Mouse (Mus musculus) heart, embryonic 14.5 days (tissue): ENCODE results near the gene Tmsb15l. TPM values are rescaled to one million over a fixed set of nuclear protein-coding genes. Genes with fewer than 3 reads are reported as not detected.
"Not testable (repeated sequence)": the region's sequence is repeated elsewhere in the genome, so short reads cannot be mapped to it uniquely, and the experiment has no call there.

Experiments
- ATAC-seq: fragments of 200-750 bp; cut with Nextera tagmentation; 2 replicates; pipeline ENCODE4 v1.8.0; 2017; ENCODE audit warnings: low read depth, moderate TSS enrichment; ENCODE audit not compliant: insufficient number of reproducible peaks, insufficient read depth, low FRiP score
- H3K27ac ChIP-seq, 2 experiments: fragments of 200-500 bp in 1 of 2; fragments of 300-500 bp in 1 of 2; sonication (generic) in 1 of 2; replicated peaks in 1 of 2; 2 replicates each; pipeline ENCODE4 v1.5.1; 2012 to 2014; ENCODE audit warnings: low read depth in 2 of 2, low read length in 2 of 2, control low read depth in 1 of 2, mild to moderate bottlenecking in 1 of 2, mixed read lengths in 1 of 2; ENCODE audit not compliant: control insufficient read depth in 1 of 2, insufficient read depth in 1 of 2
- H3K27me3 ChIP-seq: fragments of 300-500 bp; sonication (generic); 2 replicates; pipeline ENCODE4 v1.6.1; 2014; ENCODE audit warnings: mild to moderate bottlenecking, low read length, control low read depth; ENCODE audit not compliant: control insufficient read depth, insufficient read depth
- H3K36me3 ChIP-seq: fragments of 300-500 bp; sonication (generic); 2 replicates; pipeline ENCODE4 v1.6.1; 2014; ENCODE audit warnings: mild to moderate bottlenecking, control low read depth, low read length, mixed read lengths; ENCODE audit not compliant: control insufficient read depth, insufficient read depth
- H3K4me1 ChIP-seq, 2 experiments: fragments of 200-500 bp in 1 of 2; fragments of 300-500 bp in 1 of 2; sonication (generic) in 1 of 2; 2 replicates each; pipeline ENCODE4 v1.6.1; 2012 to 2014; ENCODE audit warnings: low read length in 2 of 2, control low read depth in 1 of 2, mixed read lengths in 1 of 2; ENCODE audit not compliant: control insufficient read depth in 2 of 2, insufficient read depth in 2 of 2
- H3K4me2 ChIP-seq: fragments of 300-500 bp; sonication (generic); 2 replicates; pipeline ENCODE4 v1.6.1; 2014; ENCODE audit warnings: mild to moderate bottlenecking, low read length
- H3K4me3 ChIP-seq, 2 experiments: fragments of 200-500 bp in 1 of 2; fragments of 300-500 bp in 1 of 2; sonication (generic) in 1 of 2; 2 replicates each; pipeline ENCODE4 v1.5.1; 2012 to 2014; ENCODE audit warnings: low read length in 2 of 2, mild to moderate bottlenecking in 2 of 2, control low read depth in 1 of 2, low read depth in 1 of 2, moderate library complexity in 1 of 2; ENCODE audit not compliant: control insufficient read depth in 1 of 2, insufficient read depth in 1 of 2
- H3K9ac ChIP-seq: fragments of 300-500 bp; sonication (generic); 2 replicates; pipeline ENCODE4 v1.6.1; 2014; ENCODE audit warnings: mild to moderate bottlenecking, low read length
- H3K9me3 ChIP-seq: fragments of 300-500 bp; sonication (generic); 2 replicates; pipeline ENCODE4 v1.6.1; 2016; ENCODE audit warnings: low read length, control low read depth; ENCODE audit not compliant: control insufficient read depth
- WGBS: fragments of 180-500 bp; shearing (Covaris S2); extraction: QIAGEN DNeasy Blood & Tissue Kit; methylation state at CpG from one replicate; pipeline ENCODE4 v1.1.7; 2014; 5-methylcytosine and 5-hydroxymethylcytosine counted together
- polyA plus RNA-seq: library from polyadenylated mRNA; unstranded; fragments of >200 nt; fragmentation: Nextera tagmentation; extraction: Ambion mirVana; gene quantifications from 2 replicates; pipeline ENCODE4 v1.2.1, GENCODE M21; 2014

The Tmsb15l gene
- polyA plus RNA-seq, 1 experiment from 2014 or later = 2.2 TPM

DNA sequence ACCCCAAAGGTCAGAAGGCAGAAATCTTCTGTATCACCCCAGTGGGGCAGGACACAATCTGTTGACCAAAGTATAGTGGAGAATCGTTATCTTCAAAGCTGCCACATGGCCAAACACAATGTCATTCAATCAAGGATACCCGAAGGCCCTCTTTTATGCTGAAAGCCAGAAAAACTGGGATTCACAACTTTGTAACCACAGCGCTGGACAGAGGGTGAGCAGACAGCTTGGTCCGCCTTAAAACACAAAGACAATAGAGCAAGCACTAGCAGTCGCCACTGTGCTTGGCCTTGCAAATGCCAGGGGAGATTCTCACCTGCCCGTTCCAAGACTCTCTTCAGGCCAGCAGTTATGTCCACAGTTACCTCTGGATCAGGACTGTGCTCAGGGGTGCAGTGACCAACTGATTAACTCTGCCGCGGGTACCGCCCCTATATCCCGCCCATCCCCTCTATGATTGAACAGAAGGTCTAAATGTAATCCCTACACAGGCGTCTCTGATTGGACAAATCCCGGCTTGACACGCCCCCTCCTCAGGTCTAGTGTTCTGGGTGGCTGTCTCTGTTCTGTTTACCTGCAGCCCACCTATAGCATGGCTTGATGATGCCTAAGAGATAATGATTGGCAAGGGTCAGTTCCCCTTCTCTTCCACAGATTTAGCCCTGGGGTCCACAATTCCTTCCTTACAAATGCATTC lies 18.9 kb downstream of the Tmsb15l start:
- not testable (repeated sequence) for H3K27me3 ChIP-seq, H3K9ac ChIP-seq, H3K4me1 ChIP-seq, H3K27ac ChIP-seq, H3K36me3 ChIP-seq, H3K9me3 ChIP-seq
- peak overlapping the region; percentile 21 to 38; a peak in 3 of 4 replicates for H3K4me3 ChIP-seq
- H3K4me2 ChIP-seq = peak overlapping the region; percentile 52
- ATAC-seq = 0 out of 2 replicates have a peak, but pooled peaks have one; percentile 31
- WGBS = 25% methylated on average over 13 of the region's 13 CpGs

DNA sequence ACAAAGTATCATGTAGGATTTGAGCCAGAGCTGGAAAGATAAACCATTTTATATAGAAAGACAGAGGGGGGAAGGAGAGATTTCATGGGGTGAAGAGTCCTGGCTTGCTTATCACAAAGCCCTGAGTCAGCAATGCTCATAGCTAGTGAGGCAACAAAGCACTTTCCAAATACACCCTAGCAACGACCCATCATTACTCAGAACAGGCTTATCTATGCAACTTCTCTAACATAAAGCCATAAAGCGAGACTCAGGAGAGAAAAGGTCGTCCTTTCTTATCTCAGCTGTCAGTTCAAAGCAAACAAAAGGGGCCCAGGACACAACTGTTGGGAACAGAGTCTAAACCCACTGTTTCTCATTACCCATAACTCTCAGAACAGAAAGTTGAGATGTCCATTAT lies 38.7 kb downstream of the Tmsb15l start:
- Histone ChIP-seq H3K27me3 (no peaks in the 10 kb centered on the region), H3K9me3 (no peaks in the 10 kb centered on the region), H3K9ac (no peak overlapping the region), H3K4me2 (no peak overlapping the region), H3K27ac (no peak overlapping the region), H3K4me1 (no peaks in the 10 kb centered on the region), H3K4me3 (no peak overlapping the region), H3K36me3 (no peaks in the 10 kb centered on the region)
- no peak for ATAC-seq
- 13% methylated on average over 3 of the region's 3 CpGs for WGBS

DNA sequence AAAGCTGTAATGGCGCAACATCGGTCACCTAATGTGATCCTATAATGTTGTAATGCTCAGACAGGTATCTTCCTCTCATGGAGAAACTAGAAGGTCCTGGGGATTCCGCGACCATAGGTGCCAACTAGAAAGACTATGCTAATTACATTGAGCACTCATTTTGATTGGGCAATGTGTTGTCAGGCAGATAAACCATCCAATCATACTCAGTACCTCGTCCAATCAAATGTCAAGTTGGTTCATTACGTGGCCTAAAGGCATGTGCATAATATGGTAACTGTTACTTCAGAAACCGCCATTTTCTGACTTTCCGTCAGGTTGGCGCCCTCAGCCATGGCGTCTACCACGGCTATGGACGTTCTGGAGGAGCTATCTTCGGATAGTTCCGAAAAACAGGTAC lies 49.6 kb downstream of the Tmsb15l start, which contains the start of gene H2bfm:
Gene H2bfm, plus strand, starts transcription at position 295 of the 400 bp plus-strand sequence.
- peaks cover 12% of the 10 kb centered on the region; the same call in 1 of the 2 replicates for H3K9me3 ChIP-seq
- no peak within 1 kb of the TSS for H3K9ac ChIP-seq
- no peaks in the 10 kb centered on the region for H3K27me3 ChIP-seq
- H3K4me2 ChIP-seq = no peak within 1 kb of the TSS
- no peak within 1 kb of the TSS for H3K4me3 ChIP-seq
- no peak within 1 kb of the TSS for H3K27ac ChIP-seq
- H3K36me3 ChIP-seq = no peaks in the 10 kb centered on the region
- 80% methylated on average over 14 of the region's 14 CpGs for WGBS
- no peak for ATAC-seq
- H3K4me1 ChIP-seq = no peaks in the 10 kb centered on the region

DNA sequence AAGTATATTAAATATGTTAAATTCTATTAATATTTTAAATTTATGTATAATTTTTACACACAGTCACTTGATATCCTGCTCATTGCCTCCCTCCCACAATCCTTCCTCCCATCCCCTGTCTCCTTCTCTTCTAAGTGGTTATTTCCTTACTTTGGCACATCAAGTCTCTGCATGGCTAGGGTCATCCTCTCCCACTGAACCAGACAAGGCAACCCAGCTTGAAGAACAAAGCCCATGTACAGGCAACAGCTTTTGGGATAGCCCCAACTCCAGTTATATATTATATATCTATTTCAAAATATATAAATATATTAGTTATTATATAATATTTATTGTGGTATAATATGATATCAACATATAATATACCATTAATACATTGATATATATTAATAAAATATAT lies 50.8 kb downstream of the Tmsb15l start:
- H3K9ac ChIP-seq = no peak overlapping the region
- no peaks in the 10 kb centered on the region for H3K27me3 ChIP-seq
- H3K27ac ChIP-seq = no peak overlapping the region
- no peak for ATAC-seq
- no peaks in the 10 kb centered on the region for H3K36me3 ChIP-seq
- no peak overlapping the region for H3K4me2 ChIP-seq
- H3K4me1 ChIP-seq = no peaks in the 10 kb centered on the region
- no peak overlapping the region for H3K4me3 ChIP-seq
- H3K9me3 ChIP-seq = peaks cover 12% of the 10 kb centered on the region; the same call in 1 of the 2 replicates

Other genes starting within 250 kb of the Tmsb15l start
- gene Morf4l2, start 233.2 kb downstream of the Tmsb15l start, polyA plus RNA-seq = 324 and 341 TPM in 2 replicates
- 0.12 and 0.15 TPM in 2 replicates for gene Glra4, start 196.7 kb downstream of the Tmsb15l start, polyA plus RNA-seq
- 3.6 and 3.8 TPM in 2 replicates for gene Plp1, start 154.2 kb downstream of the Tmsb15l start, polyA plus RNA-seq
- 0.27 and 0.57 TPM in 2 replicates for gene Rab9b, start 108.1 kb downstream of the Tmsb15l start, polyA plus RNA-seq
- not detected in 2 replicates for gene H2bfm, start 49.5 kb downstream of the Tmsb15l start, polyA plus RNA-seq
- 15.0 and 21.0 TPM in 2 replicates for gene Tmsb15b2, start 1.4 kb downstream of the Tmsb15l start, polyA plus RNA-seq
- gene Tmsb15b1, start within 50 bp of the Tmsb15l start, polyA plus RNA-seq = 13.7 and 16.2 TPM in 2 replicates
- gene Zcchc18, start 16.3 kb upstream of the Tmsb15l start, polyA plus RNA-seq = 1.5 and 1.8 TPM in 2 replicates
- gene Slc25a53, start 61.4 kb upstream of the Tmsb15l start, polyA plus RNA-seq = 5.2 and 6.4 TPM in 2 replicates
- gene Fam199x, start 72.7 kb upstream of the Tmsb15l start, polyA plus RNA-seq = 5.7 and 6.0 TPM in 2 replicates
- not detected in 2 replicates for gene Esx1, start 145.2 kb upstream of the Tmsb15l start, polyA plus RNA-seq